Mouse (Mus musculus) thymus, postnatal 4 days (tissue): ENCODE measurements around the gene Cxxc4.
"Not testable (repeated sequence)": the region's sequence is repeated elsewhere in the genome, so short reads cannot be mapped to it uniquely, and the experiment has no call there.

Experiments
- DNase-seq: peaks from one replicate; pipeline ENCODE4 v3.0.0; 2021

Gene Cxxc4

GRCm38 (mm10) chr3:134236414-134237112 is at the start of gene Cxxc4:
Gene Cxxc4 (plus strand): TSS chr3:134236484.
- no peak for DNase-seq

- no peak for DNase-seq
Measured at GRCm38 (mm10) chr3:134188979-134189946, 47.0 kb upstream of the Cxxc4 start.

DNA sequence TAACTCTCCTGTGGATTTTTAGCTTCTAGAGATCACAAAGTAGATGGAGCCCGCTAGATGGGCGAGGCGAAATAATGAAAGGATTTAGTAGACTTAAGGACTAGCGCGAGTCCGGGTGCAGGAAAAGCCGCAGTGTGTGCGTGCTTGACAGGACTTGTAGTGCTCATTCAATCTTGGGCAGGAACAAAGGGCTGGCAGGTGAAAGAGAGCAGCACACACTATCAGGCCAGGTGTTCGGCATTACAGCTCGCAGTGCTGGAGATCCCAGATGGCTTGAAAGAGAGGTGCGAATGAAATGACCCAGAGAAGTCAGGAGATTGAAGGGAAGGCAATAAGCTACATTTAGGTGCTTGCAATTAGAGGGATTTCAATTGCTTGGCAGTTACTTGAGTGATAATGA is 46.2 kb upstream of the Cxxc4 start:
- no peak for DNase-seq

- DNase-seq = peak; percentile 7
Measured at GRCm38 (mm10) chr3:134199892-134200291, 36.4 kb upstream of the Cxxc4 start.

DNA sequence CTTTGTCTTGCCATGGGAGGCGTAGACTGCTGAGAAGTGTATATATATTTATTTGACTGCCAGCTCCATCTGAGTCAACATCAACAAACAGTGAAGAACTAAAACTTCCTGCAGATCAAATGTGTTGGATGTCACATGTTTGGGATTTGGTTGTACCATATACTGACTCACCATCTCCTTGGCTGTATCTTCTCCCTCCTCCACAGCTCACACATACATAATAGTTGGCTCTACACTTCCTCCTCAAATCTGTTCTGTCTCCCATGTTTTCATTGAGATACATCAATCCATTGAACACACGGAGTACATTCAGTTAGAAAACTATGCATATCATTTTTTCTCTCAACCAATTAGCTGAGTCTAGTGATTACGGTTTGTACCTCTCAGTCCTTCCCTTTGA is 29.7 kb upstream of the Cxxc4 start:
- no peak for DNase-seq

GRCm38 (mm10) chr3:134210950-134211349 is 25.3 kb upstream of the Cxxc4 start:
- no peak for DNase-seq

DNA sequence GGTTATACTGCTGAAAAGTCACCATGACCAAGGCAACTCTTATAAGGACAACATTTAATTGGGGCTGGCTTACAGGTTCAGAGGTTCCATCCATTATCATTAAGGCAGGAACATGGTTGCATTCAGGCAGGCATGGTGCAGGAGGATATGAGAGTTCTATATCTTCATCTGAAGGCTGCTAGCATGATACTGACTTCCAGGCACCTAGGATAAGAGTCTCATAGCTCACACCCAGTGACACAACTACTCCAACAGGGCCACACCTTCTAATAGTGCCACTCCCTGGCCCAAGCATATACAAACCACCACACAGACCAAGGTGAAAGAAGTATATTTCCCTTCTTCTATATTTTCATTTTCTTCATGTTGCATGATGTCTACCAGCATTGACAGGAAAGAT is 16.4 kb upstream of the Cxxc4 start:
- DNase-seq = not testable (repeated sequence)

- no peak for DNase-seq
Measured at GRCm38 (mm10) chr3:134221002-134221401, 15.3 kb upstream of the Cxxc4 start.

DNA sequence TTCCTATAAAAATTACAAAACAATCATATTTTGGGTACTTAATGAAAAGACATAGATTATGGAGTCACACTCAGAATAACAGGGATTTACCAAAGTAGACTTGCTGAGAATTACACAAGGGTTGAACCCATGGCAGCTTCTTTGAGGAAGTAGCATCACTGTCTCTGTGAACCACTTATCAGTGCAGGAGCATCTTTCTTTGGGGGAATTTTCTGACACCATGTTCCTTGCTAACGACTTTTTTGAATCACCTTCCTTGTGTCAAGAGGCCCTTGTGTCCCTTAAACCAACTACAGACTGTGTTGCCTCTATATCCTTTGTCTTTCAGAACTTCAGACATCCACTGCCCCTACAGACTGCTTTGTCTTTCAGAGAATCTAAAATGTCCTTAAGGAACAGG is 13.7 kb upstream of the Cxxc4 start:
- no peak for DNase-seq

- DNase-seq = no peak
Measured at GRCm38 (mm10) chr3:134223956-134224355, 12.3 kb upstream of the Cxxc4 start.

DNA sequence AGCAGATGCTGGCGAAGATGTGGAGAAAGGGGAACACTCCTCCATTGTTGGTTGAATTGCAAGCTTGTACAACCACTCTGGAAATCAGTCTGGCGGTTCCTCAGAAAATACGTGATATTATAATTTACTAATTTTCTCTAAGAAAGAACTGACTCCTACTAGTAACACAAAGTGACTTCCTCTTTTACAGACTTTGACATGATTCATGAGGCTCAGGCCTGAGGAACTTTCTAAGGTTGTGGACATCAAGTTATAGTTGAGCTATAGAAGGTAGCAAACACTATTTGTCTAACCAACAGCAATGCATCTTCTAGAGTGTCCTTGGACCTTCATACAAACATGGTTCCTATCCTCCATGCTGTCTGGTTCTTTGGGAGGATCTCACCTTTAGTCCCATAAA is 10.4 kb upstream of the Cxxc4 start:
- no peak for DNase-seq

DNA sequence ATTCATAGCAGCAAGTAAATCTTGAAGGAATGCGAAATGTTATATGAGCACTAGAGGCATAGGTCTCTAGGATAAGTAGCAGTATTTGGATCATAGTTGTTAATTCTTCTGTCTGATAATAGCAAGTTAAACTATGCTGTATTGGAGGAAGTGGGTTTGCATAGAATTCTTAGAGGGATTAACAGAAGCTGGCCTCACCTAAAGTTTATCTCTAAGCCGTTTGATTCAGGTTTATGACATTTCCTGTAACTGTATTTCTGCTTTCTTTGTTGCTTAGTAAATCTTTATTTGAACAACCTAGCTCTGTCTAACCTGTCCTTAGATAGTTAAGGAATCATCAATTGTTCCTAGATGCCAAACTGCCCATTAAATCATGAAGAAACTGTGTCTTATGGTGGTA is 3.5 kb upstream of the Cxxc4 start:
- no peak for DNase-seq

DNA sequence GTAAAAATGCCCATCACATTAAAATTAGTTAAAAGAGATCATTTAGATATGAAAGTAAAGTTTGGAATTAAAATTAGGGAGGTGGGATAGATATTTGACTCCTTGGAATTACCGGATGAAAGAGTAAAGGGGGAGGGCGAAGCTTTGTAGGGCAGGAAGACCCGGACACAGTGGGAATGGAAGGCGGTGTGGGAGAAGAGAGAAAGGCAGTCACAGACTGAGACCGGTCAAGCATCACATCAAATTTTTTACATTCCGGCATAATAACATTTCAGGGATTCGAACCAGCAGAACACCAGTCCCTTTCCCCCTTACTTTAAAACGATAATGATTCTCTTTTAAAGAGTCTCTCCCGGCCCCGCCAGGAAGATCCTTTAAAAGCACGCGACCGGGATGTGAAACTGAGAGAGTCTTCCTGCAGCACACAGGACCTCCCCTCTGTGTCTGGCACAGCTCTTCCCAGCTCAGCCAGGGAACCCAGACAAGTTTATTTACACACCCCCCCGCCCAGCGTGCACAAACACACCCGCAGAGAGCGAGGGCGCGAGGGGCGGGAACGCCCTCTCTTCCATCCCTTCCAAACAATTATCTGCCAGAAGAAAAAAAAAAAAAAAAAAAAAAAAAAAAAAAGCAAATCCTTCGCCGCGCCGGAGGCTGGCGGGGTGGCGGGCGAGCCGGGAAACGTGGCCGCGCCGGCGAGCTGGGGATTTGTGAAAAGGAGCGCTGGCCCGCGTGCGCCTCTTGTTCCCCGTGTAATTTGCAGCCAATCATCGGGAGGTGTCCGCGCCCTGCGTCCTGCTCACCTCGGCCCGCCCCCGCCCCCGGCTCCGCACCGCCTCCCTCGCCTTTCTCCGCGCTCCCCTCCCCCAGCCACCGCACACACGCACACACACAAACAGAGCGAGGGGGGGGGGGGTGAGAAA is 532 bp upstream of the Cxxc4 start:
- DNase-seq = peak; percentile 30

DNA sequence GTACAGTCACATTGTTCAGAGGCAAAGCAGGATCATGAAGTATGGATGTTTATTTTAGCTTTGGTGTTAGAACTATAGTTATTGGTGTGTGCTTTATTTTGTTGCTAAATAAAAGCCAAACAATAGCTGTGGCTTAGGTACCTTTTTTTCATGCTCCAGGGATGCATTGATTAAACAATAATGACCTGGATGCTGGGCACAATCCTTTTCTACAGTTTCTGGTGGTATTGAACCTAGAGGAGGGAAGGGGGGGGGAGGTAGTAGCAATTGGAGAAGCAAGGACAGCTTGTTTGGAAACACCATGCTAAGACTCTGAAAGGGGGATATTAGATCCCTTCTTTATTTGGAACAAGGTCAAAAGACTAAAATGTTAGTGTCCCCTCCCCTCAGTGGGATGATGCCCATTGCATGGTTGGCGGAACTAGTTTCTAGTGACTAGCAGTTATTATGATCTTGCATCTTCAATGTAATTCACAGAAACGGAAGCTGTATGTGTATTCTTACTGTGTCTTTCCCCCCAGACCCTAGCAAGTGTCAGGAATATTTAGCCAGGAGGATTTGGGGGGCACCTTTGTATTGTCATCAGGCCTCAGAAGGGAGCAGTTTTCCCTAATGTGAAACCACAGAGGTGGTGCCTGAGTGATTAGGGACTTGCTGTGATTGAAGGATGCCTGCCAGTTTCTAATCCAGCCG is 975 bp downstream of the Cxxc4 start:
- DNase-seq = no peak

DNA sequence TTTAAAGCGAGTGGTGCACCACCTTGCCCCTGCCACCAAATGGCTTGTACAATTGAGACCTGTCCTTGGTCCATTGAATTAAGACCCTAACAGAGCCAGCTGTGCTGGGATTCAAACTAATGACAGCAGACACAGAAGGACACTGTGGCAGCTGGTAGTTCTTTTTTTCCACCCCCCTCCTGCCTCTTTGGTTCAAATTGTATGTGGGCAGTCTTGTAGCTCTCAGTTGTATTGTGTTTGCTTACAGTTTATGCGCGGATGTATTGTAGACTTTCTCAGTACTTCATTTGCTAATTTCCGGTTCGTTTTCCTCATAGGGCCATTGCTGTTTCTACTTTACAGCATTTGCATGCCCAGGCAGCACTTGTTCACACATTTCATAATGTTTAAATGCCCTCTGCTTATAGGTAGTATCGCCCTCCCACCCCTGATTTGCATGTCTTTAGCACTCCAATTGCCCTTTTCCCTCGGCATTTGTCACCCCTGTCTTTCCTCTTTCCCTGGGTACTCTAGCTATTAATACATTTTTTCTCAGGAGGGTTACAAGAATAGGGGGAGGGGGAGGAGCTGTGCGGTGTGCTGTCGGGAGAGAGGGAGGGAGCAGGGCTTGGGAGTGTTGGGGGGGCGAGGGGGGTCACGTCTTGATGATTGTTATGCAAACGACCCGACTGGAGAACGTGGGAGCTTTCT is 2.5 kb downstream of the Cxxc4 start:
- DNase-seq = no peak

DNA sequence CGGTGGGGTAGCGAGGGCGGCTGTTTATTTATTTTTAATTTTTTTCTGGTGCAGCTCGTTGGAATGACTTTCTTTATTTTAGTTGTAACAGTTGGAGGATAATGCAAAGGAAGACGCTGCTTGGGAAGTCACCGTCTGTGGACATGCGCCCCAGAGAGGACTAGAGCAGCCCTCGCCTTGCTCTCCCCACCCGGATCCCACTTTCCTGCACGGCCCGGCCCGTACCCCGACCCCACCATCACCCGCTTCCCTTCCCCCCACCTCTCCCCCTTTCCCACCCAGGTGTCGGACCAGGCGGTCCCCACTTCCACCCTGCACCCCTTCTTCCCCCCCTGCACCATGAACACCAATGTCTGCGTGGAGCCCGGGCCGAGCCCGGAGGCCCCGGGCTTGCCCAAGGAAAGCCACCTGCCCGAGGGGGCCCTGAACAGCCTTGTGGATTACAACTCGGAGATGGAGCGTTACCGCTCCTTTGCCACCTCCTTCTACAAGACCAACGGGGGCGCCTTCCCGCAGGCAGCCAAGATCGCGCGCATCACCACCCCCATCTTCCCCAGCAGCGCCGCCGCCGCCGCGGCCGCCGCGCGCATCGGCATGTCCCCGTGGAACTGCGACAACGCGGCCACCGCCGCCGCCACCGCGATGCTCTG is 3.2 kb downstream of the Cxxc4 start:
- DNase-seq = peak; percentile 66

- peak; percentile 40 for DNase-seq
Measured at GRCm38 (mm10) chr3:134239971-134240717, 3.9 kb downstream of the Cxxc4 start.

- peak; percentile 12 for DNase-seq
Measured at GRCm38 (mm10) chr3:134240718-134241025, 4.4 kb downstream of the Cxxc4 start.

DNA sequence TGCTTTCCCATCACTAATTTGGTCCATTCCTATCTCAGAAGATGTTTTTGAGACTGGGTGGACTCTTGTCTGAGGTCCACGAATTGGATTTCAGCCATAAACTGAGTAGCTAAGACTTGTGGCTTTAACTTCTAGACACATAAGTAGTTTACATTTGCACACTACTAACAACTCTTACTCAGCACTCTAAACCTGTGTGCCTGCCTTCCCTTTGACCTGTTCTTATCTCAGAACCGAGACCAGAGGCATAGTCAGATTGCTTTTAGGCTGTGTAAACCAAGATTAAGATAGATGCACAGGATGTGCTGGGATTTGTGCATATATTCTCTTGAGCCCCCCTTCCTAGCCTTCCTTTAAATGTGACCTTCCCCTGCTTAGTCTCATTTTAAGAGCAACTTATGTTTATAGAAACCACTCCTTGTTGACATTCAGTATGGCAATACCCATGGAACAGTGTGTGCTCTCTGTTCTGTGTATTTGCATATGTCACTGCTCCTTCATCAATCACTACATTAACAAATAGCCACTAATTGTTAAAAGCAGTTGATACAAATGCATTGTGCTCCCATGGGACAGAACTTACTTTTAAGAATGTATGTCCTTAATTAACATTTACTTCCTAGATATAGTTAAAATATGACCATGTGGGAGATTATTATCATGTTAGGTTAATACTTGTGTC is 7.0 kb downstream of the Cxxc4 start:
- no peak for DNase-seq

GRCm38 (mm10) chr3:134243850-134244247 is 7.6 kb downstream of the Cxxc4 start:
- no peak for DNase-seq
